Mouse (Mus musculus) lung, postnatal 10 days (tissue): Measurements from ENCODE around the gene Tmem119.

Experiments used
- DNase-seq: peaks from one replicate; pipeline ENCODE4 v3.0.0; 2021

The Tmem119 gene

GRCm38 (mm10) chr5:113755347-113756030 is 44.8 kb downstream of the Tmem119 start:
- DNase-seq: peak; percentile 65

GRCm38 (mm10) chr5:113751521-113752157 is 48.7 kb downstream of the Tmem119 start:
- DNase-seq: no peak

GRCm38 (mm10) chr5:113748556-113749331 is 51.6 kb downstream of the Tmem119 start:
- no peak for DNase-seq

GRCm38 (mm10) chr5:113747629-113748028 is 52.7 kb downstream of the Tmem119 start:
- DNase-seq: no peak
